Mouse (Mus musculus) adrenal gland, postnatal 10 days (tissue): ENCODE measurements around the gene Wbp4. TPM values are rescaled to one million over a fixed set of nuclear protein-coding genes. Genes with fewer than 3 reads are reported as not detected.
"Not testable (repeated sequence)": the region's sequence is repeated elsewhere in the genome, so short reads cannot be mapped to it uniquely, and the experiment has no call there.

Experiments used
- DNase-seq: peaks from one replicate; pipeline ENCODE4 v3.0.0; 2021; ENCODE audit warnings: mixed read lengths
- long read RNA-seq, 2 experiments: library from polyadenylated mRNA; stranded (forward); transcript quantifications; one replicate each; pipeline ENCODE4 v2.0.0; 2021
- total RNA-seq, 2 experiments: library from RNA; stranded (reverse); gene quantifications; 2 replicates each; pipeline ENCODE4 v1.2.3; 2021

Gene Wbp4
- total RNA-seq = 10 to 100 TPM; 33.5 to 33.6 TPM
- long read RNA-seq, experiment 1, transcript Wbp4-201 (10 exons, 3,704 nt) = major isoform, 43 of 78 reads
- long read RNA-seq, experiment 1, partial matches to known transcripts = 27 of 78 reads
- long read RNA-seq, experiment 1, other reads (novel, unspliced or antisense) = 7 of 78 reads
- long read RNA-seq, experiment 2, transcript Wbp4-201 (10 exons, 3,704 nt) = major isoform, 37 of 49 reads
- long read RNA-seq, experiment 2, partial matches to known transcripts = 3 of 49 reads
- long read RNA-seq, experiment 2, other reads (novel, unspliced or antisense) = 9 of 49 reads

DNA sequence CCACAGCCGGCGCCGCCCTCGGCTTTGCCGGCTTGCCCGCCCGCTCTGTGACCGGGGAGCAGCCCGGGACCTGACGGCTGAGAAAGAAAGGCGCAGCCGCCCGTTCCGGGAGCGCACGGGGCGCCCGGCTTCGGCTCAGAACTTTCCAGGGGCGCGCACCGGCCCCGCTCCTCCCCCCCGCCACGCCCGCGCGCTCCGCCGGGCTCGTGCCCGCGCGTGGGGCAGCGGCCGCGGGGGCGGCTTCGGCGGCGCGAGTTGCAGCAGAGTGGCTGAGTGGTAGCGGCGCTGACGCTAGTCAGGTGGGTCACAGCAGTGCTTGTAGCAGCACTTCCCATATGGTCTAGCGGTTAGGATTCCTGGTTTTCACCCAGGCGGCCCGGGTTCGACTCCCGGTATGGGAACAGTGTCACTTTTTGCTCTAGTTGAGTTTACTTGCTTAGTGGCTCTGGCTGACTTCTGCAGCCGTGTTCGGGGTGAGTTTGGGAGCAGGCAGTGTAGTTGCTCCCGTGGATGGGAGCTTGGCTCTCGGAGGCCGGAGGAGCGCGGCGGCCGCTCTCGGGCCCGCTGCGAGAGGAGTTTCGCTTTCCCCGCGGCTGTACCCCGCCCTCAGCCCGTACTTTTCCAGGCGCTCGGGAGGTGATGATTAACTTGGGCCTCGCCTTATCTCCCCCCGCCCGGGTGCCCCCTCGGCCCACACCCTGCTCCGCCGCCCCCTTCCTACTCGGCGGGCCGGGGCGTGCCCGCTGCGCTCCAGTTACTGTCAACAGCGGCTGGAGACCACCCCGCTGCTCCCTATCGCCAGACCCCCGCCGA, at the start of gene Wbp4:
TSS of gene Wbp4 (minus strand) at position 182 of the 813 bp plus-strand sequence.
- DNase-seq = peak; percentile 96

DNA sequence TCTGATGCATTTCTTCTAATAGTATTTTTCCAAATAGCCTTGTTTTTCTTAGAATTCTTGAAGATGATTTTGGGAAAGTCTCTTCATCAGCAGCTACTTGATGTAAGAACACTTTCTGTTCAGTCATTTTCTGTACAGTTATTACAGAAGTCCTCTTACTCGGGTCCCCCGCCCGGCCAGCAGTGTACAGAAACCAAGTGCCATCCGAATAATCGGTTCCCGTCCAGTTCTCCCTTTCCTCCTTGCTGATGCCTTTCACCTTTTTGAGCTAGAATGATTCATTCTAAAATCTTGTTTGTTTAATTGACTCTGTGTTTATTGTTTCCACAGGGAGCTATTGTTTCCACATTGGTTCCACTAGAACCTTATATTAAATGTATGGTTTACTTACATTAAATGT, 49.4 kb upstream of the Wbp4 start:
- no peak for DNase-seq

DNA sequence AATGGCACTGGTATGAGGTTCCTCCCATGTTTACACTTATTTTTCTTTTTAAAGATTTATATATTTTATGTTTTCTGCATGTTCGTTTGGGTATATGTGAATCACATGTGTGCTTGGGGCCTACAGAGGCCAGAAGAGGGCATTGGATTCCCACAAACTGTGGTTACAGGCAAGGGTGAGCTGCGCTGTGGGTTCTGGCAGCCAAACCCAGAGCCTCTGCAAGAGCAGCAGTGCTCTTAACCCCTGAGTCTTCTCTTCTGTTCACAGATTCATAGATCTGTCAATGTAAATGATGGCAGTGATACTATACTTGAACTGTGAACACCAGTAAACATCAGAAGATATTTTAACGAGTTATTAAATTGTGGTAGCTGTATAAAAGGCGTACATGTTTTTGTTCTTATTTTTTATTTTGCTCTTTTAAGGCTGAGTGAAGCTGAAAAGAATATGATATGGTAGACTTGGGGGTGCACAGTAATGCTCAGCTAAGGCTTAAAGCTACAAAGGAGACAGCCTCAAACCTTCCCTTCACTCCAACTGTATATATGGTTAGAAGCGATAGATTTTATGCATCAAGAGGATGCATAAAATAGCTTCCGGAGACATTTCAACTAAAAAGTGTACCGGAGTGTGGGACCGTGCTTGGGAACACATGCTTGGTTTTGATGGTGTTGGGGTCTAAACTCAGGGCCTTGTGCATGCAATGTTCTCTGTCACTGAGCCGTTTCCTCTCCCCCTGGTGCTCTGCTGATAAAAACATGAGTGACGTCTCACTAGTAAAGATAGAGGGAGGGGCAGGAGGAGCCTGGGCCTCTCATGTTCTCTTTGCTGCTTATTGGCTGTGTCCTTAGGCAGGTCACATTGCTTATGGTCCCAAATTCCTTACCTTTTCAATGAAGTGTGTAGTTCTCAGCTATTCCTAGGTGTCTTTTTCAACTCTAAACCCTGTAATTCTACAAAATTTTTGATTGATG, 48.5 kb upstream of the Wbp4 start:
- no peak for DNase-seq

DNA sequence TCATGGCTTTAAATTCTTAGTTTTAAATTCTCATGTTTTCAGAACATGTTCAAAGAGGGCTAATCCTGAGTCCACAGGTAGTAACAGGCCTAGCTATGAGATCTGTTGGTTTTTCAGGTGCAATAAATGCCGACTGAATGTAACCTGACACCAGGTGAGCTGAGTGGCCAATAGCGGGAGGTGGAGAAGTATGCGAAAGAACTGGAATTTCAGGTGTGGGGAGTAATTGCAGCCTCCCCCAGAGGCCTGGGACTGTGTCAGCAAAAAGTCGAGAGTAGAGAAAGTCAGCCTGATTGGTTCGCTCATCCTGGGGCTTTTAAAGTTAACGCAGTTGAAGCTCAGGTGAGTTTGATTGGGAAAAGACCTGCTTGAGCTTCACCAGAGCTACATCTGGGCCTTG, 46.4 kb upstream of the Wbp4 start:
- DNase-seq = no peak

DNA sequence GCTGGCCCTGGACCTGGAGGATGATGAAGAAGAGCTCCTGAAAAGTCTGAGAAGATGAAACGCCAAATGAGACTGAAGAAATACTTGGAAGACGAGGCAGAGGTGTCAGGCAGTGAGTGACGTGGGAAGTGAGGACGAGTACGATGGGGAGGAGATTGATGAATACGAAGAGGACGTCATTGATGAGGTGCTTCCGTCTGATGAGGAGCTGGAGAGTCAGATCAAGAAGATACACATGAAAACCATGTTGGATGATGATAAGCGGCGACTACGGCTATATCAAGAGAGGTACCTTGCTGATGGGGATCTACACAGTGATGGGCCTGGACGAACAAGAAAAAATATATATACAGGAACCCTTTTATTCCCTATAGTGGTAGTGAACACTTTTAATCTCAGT, 44.8 kb upstream of the Wbp4 start:
- DNase-seq = not testable (repeated sequence)

DNA sequence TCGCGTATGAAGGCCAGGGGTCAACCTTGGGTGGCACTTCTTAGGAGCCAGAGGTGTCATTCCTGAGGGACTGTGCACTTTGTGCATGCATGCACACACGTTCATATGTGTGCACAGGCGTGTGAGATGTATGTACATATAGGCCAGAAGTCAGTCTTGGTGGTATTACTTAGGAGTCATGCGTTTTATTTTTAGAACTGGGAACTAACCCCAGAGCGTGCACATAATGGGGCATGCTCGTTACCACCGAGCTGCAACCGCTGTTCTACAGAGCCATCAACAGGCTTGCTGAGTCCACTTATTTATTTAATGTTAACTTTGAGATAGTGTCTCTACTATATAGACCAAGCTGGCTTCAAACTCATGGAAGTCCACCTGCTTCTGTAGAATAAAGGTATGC, 41.1 kb upstream of the Wbp4 start:
- DNase-seq = no peak

DNA sequence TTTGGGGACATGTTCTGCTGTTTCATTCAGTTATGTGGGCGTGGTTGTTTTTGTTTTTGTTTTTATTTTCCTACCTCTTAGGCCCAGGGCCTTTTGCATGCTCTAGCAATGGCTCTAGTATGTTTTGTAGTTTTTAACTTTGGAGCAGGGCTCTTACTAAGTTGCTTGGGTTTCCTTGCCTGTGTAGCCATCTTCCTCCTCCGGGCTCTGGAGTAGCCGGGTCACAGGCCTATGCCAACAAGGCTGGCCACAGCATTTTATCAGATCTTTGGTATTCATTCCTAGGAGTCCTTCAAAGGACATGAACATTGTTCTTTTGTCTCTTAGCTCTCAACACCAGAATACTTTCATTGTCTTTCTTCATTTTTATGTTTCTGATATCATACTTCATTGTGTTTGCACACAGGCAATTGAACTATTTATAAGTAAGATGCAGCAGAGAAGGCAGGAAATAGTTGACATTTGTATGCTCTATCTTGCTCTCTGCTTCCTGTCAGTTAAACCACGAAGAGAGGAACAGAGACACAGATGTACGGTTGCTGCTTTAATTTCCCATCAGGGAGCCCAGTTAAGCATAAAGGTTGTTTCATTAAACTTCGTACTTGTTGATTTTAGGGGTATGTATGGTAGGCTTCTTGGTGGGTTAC, 40.3 kb upstream of the Wbp4 start:
- no peak for DNase-seq

DNA sequence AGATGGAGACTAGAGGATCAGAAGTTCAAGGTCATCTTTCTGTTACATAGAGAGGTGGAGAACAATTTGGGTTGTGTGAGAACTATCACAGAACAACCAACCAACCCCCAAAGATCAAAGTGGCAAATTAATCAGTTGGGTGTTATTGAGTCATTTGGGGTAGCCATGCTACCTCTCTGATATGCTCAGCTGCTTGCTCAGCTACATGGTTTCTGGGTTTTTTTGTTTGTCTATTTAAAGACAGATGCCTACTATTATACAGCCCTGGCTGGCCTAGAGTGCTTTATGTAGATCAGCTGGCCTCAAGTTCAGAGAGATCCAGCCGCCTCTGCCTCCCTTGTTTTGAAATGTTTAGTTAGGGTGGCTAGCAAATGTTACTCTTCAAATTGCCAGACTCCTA, 39.7 kb upstream of the Wbp4 start:
- no peak for DNase-seq

DNA sequence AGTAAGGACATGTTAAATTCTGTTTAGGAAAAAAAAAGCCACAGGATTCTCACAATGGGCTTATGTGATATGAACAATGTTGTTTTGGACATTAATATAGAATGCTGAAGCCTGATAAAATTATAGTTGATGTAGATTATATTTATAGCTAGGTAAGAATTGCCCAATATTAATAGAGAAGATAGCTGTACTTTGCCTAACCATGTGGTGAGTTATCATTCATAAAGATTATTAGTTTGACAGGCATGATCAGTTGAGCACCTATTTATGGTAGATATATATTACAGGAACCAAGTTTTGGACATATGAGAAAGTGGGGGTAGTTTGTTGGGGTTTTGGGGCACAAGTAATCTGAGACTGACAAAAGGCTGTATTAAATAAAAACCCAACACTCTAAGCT, 39.3 kb upstream of the Wbp4 start:
- no peak for DNase-seq

DNA sequence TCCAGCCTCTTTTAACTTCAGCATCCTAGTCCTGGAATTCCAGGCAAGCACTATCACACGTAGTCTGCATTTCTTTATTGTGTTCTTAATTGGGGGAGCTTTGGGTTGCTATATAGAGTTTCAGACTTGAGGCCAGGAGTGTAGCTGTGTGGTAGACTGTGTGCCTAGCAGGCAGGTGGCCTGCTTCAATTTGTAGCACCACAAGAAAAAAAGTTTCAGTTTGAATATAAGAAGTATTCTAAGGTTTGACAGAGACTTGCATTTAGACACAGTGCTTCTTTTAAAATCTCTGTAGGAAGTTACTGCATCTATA, 38.3 kb upstream of the Wbp4 start:
- DNase-seq = no peak

DNA sequence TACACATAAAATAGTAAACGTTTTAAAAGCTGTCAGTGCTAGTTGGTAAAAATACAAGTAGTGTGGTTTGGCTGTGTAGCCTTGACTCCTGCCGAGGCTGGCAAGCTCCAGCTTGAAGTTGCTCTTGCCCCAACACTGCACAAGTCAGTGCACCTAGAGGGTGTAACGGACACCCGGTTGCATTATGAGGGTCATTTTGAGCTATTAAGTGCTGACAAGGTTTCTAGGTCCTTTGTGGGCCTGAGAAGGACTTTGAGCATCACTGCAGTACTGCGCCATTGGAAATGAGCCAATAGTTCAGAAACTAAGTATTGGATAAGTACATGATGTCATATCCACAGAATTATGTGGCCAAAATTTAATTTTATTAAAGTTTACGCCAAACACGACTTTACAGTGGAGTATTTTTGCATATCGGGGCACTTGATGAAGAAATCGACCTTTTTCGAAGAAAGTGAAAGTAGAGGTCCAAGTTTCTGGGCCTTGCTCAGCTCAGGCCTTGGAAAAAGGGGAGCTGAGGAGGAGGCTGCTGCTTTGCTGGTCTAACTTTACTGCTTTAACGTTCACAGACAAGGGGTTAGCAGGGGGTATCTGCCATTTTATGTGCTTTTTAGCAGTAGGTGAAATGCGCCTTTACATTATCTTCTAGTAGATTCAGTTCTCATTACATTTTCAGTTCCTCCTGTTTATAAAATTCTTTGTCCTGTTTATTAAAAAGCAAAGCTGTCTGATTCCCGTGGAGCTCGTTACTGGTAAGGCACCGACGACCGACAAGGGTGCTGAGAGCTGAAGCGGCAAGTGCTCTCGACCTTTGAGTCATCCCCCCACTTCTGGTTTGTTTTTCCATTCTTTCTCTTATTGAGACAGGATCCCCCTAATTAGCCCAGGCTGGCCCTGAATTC, 37.7 kb upstream of the Wbp4 start:
- DNase-seq = no peak

DNA sequence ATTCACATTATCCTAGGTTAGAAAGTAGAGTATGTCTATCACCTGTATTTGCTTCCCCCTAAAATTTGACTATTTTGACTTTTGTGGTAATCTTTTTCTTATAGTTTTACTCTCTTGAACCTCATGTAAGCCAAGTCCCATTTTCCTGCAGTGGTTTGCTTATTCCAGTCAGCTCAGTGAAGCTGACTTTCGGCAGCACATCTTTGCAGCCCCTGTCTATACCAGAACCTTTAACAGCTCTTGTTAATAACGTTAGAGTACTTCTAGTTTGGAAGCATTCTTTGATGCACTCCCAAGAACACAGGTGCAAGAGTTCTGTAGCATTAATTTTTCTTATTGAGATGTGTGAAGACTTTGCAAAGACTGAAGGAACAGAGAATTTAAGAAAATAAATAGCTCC, 36.8 kb upstream of the Wbp4 start:
- no peak for DNase-seq

DNA sequence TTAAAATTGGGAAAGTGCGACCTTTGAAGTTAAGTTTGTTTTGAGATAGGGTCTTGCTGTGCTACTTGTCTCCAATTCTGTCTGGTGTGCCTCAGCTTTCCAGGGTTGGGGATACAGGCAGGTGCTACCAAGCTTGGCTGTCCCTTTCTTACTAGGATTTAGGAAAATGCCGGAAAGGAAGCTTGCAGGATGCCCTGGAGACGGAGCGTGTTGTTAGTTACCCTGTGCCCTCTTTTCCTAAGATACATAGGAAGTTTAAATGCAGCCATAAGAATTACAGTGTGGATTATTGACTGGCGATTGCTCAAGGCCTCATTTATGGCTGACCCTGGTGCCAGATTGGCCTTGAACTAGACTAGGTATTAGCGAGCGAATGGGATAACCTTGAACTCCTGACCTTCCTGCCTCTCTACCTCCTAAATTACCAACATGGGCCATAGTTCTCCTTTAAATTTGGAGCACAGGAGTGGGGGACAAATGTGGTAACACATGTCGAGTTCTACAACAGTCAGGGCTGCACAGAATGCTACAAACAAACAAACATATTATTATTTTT, 35.9 kb upstream of the Wbp4 start:
- DNase-seq = no peak

DNA sequence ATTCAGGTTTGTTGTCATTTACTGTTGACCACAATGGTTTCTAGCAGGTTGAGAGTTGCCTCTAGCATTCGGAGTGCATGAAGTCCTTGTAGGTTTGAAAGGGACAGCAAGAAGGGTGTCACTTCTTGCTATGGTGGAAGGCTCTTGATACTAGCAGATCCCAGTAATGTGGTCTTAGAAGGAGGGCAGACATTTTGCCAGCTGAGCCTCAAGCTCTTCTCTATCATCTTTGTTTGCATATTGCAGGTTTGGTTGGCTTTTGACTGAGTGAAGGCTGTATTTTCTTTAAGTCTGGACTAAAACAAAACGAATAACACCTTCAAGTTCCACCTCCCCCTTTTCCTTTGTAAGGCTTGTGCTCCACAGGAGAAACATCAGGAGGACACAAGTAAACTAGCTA, 35.4 kb upstream of the Wbp4 start:
- no peak for DNase-seq

DNA sequence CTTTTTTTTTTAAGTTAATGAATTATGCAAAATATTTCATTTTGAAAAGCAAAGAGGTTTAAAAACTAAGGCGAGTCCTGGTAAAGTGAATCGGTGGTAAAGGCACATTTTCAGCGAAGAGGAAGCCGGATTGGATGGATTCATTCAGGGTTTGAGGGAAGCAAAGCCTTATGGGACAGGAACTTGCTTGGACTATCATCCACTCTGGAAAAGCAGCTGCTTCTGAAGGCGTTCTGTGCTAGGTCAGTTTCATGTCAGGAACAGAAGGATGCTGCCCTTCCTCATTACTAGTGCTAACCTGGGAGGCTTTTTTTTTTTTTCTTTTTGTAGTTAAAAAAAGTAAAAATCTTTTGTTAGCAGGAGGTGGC, 34.9 kb upstream of the Wbp4 start:
- no peak for DNase-seq

DNA sequence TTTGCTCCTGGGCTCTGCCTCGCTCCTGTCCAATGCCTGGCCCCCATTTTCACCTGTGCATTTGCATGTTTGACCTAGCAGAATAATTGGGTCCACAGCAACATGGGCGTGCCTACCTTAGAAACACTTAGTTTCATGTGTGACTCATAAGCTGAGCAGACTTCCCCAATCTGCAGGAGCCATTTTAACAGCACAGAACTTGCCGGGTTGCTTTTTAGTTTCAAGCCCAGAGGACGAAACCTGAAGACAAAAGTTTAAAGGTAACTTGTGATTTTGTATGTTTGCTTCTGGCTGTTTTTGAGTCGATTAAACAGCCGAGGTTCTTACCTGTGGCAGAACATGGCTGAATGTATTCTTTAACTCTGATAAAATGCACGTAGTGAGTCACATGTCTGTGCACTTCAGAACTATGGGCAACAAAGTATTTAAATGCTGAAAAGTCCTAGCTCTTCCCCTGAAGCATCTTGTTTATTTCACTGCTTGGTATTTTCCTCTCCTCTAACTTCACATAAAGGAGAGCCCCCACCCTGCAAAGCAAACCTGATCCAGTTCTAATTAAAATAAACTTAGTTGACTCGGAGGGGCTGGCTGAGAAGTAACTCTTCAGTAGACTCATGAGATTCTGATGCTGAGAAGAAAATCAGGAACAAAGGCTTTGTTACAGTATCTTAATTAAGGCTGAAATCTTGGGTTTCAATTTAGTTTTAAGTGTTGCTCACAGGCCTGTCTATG, 34.4 kb upstream of the Wbp4 start:
- DNase-seq = no peak

DNA sequence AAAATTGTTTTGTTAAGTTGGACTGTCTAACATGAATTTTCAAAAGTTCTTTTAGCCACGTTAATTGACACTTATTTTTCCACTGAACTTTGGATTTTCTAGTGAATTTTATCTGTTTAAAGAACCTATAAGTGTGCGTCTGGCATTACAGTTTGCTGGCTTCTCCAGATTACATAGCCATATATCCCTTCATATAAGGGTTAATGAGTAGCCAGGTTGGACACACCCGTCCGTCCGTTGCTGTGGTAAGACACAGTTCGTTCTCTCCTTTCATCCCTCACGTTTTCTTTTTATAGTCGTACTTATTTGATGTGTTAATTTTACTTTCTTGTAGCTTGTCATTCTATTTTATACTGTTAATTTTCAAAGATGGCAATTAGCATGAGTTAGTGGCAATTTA, 33.8 kb upstream of the Wbp4 start:
- DNase-seq = no peak

DNA sequence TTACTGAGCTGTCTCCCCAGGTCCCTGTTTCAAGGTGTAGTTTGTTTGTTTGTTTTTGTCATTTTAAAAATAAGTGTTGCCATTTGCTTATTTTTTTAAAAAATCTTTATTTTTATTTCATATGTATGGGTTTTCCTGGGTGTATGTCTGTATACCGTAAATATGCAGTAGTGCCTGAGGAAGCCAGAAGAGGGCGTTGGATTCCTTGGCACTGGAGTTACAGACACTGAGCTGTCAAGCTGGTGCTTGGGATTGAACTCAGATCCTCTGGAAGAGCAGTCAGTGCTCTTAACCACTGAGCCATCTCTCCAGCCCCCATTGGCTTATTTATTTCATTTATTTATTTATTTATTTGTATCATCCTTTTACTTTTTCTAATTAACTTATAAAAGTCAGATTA, 32.6 kb upstream of the Wbp4 start:
- DNase-seq = no peak

DNA sequence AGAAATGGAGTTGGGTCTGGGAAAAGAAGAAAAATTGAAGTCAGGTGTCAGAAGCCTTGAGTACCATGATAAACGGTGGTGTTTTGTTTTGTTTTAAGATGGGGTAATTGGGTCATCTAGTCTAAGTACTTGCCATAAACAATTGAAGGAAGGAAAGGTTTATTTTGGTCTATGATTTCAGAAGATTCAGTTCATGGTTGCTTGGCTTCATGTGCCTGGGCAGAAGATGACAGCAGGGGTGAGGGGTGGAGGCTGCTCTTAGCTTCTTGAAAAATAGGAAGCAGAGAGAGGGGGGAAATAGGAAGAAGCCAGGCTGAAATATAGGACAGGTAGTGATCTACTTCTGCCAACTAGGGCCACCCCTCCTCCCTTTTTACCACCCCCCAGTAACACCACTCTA, 30.2 kb upstream of the Wbp4 start:
- DNase-seq = no peak

DNA sequence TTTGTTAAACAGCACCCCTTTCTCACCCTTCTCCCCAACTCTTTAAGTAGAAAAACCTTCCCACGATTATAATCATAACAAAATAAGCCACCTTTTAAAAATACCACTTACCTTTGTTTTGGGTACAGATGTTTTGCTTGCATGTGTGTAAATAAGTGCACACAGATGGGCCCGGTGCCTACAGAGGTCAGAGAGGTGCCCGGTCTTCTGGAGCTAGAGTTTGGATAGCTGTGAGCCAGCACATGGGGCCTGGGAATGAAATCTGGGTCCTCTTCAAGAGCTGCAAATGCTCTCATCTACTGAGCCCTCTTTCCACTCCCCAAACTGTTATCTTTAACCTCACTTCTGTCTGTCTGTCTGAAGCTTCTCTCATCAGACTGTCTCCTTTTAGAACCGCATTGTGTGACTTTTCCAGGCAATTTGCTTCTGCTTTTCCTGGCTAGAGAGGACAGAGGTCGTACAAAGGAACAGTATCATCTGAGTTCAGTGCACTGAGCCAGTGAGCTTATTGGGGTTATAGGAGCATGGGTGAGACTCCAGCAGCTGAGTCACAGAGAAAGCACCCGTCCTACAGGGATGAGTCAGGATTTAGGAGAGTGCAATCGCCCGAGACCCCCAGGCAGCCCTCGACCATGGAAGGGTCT, 27.5 kb upstream of the Wbp4 start:
- DNase-seq = peak; percentile 46
